11 mouse cellular contexts compared by ENCODE assay signal in the genomic region with DNA sequence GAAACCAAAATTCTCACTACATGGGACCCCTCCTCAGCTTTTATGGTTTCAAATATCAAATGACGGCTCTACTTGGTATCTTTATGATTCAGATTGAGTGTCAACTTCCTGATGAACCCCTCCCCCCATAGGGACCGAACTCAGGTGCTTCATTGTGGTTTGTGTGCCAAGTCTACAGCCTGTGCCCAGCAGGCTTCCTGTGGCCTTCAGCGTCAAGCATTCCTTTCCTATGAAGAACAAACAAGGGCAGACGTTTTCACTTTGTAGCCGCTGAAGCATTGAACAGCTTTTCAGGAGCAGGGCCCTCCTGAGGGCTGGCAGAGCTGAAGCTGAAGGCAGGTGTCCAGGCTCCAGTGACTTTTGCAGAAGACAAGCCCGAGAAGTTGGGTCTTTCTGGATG. TPM values are rescaled to one million over a fixed set of nuclear protein-coding genes. Genes with fewer than 3 reads are reported as not detected.
DNase-seq lines count a peak whose midpoint lies in the region; ATAC-seq and TF ChIP-seq lines count a peak whose summit lies in the region.
"Had no signal": no experiment of that assay in that cellular context is flagged by ENCODE, and none has a peak within 500 bp of the region (broad histone marks: within the 10 kb centered on the region; RNA-seq: fewer than 3 reads in every experiment).

No protein-coding gene starts in this region.

- peaks cover 13% of the 10 kb centered on the region for H3K4me1 ChIP-seq in hindbrain, postnatal 0 days (ENCODE audit: insufficient read depth, low read length)
- H3K4me1 ChIP-seq in hindbrain, embryonic 11.5 days (replicated peaks; ENCODE audit: control insufficient read depth, insufficient read depth, low read length) = no peaks in the 10 kb centered on the region
- peaks cover 5% of the 10 kb centered on the region; the same call in 1 of the 2 replicates for H3K4me1 ChIP-seq in lung, postnatal 0 days (ENCODE audit: insufficient read depth, low read depth, low read length)

- no peak for TF ChIP-seq CTCF in hindbrain, postnatal 0 days (IDR thresholded peaks at IDR 0.05; ENCODE audit: low read depth)
- TF ChIP-seq CTCF in lung, postnatal 0 days (IDR thresholded peaks at IDR 0.05) = no peak

- peaks cover 17% of the 10 kb centered on the region for H3K36me3 ChIP-seq in hindbrain, postnatal 0 days (ENCODE audit: insufficient read depth, low read length)
- peaks cover 3% of the 10 kb centered on the region; the same call in 1 of the 2 replicates for H3K36me3 ChIP-seq in hindbrain, embryonic 11.5 days (ENCODE audit: control insufficient read depth, insufficient read depth, low read length)
- H3K36me3 ChIP-seq in lung, postnatal 0 days (ENCODE audit: insufficient read depth, low read length) = peaks cover 21% of the 10 kb centered on the region; the same call in 1 of the 2 replicates

- H3K9ac ChIP-seq in hindbrain, postnatal 0 days (replicated peaks; ENCODE audit: low read length) = no peak overlapping the region
- H3K9ac ChIP-seq in hindbrain, embryonic 11.5 days (ENCODE audit: low read depth, low read length) = no peak overlapping the region
- no peak overlapping the region for H3K9ac ChIP-seq in lung, postnatal 0 days (replicated peaks; ENCODE audit: low read depth)
- H3K9ac ChIP-seq: hindbrain, embryonic 15.5 days; limb, embryonic 15.5 days had no signal

- H3K27ac ChIP-seq in hindbrain, postnatal 0 days = peak overlapping the region; percentile 51; the same call in 1 of the 2 replicates
- no peak overlapping the region for H3K27ac ChIP-seq in hindbrain, embryonic 11.5 days (ENCODE audit: low read depth, low read length)
- peak overlapping the region; percentile 59 for H3K27ac ChIP-seq in lung, postnatal 0 days (ENCODE audit: low read length)
- H3K27ac ChIP-seq: hindbrain, embryonic 15.5 days; limb, embryonic 15.5 days had no signal

- no peak overlapping the region for H3K4me2 ChIP-seq in hindbrain, postnatal 0 days (ENCODE audit: low read depth, low read length)
- H3K4me2 ChIP-seq in hindbrain, embryonic 11.5 days (replicated peaks; ENCODE audit: low read depth, low read length) = no peak overlapping the region
- H3K4me2 ChIP-seq in lung, postnatal 0 days (replicated peaks; ENCODE audit: low read depth, low read length) = peak overlapping the region; percentile 14
- H3K4me2 ChIP-seq: hindbrain, embryonic 15.5 days; limb, embryonic 15.5 days had no signal

- TF ChIP-seq EP300 in lung, postnatal 0 days (IDR thresholded peaks at IDR 0.05) = no peak

- H3K9me3 ChIP-seq in hindbrain, postnatal 0 days (ENCODE audit: low read length) = no peaks in the 10 kb centered on the region
- no peaks in the 10 kb centered on the region for H3K9me3 ChIP-seq in hindbrain, embryonic 11.5 days (ENCODE audit: control insufficient read depth, low read length)
- no peaks in the 10 kb centered on the region for H3K9me3 ChIP-seq in lung, postnatal 0 days (ENCODE audit: low read length)
- H3K9me3 ChIP-seq: hindbrain, embryonic 15.5 days; limb, embryonic 15.5 days had no signal

- 51% methylated on average over 6 of the region's 6 CpGs for WGBS in hindbrain, postnatal 0 days
- 60% methylated on average over 6 of the region's 6 CpGs for WGBS in hindbrain, embryonic 11.5 days
- 16% methylated on average over 6 of the region's 6 CpGs for WGBS in lung, postnatal 0 days

- H3K4me3 ChIP-seq in hindbrain, postnatal 0 days (ENCODE audit: low read length) = no peak overlapping the region
- no peak overlapping the region for H3K4me3 ChIP-seq in hindbrain, embryonic 11.5 days (ENCODE audit: low read depth, low read length)
- H3K4me3 ChIP-seq in lung, postnatal 0 days (ENCODE audit: low read depth, low read length) = no peak overlapping the region
- H3K4me3 ChIP-seq: hindbrain, embryonic 15.5 days; limb, embryonic 15.5 days had no signal

- ATAC-seq in hindbrain, postnatal 0 days = no peak
- no peak for ATAC-seq in hindbrain, embryonic 11.5 days (ENCODE audit: low FRiP score)
- ATAC-seq in CD4-positive, CD25-positive, alpha-beta regulatory T cell, adult 4 months = peak; percentile 41
- ATAC-seq in lung, postnatal 0 days = peak; percentile 69

- H3K27me3 ChIP-seq in hindbrain, postnatal 0 days (ENCODE audit: insufficient read depth, low read length) = no peaks in the 10 kb centered on the region
- H3K27me3 ChIP-seq in hindbrain, embryonic 11.5 days (ENCODE audit: control insufficient read depth, insufficient read depth, low read length) = no peaks in the 10 kb centered on the region
- no peaks in the 10 kb centered on the region for H3K27me3 ChIP-seq in lung, postnatal 0 days (replicated peaks; ENCODE audit: insufficient read depth, low read length)
- H3K27me3 ChIP-seq: hindbrain, embryonic 15.5 days; limb, embryonic 15.5 days had no signal

- DNase-seq in cerebellum, adult 9-11 months = peak; percentile 47
- DNase-seq in cerebellum, postnatal 4 days (ENCODE audit: low spot score in 2 of 2) = no peak
- DNase-seq in hindbrain, postnatal 0 days (ENCODE audit: low spot score) = no peak
- no peak for DNase-seq in hindbrain, embryonic 11.5 days (ENCODE audit: low spot score)
- DNase-seq in lung, postnatal 0 days (ENCODE audit: low spot score) = peak; percentile 76
- no peak for DNase-seq in urinary bladder, postnatal 36 days (ENCODE audit: low spot score in 2 of 2)
- DNase-seq in adipocyte (ENCODE audit: low spot score) = no peak
- DNase-seq: retina, postnatal 1 day had no signal

RNA-seq across cellular contexts. Expression of gene Mrps23, which starts 9.6 kb away (rescaled TPM):
- total RNA-seq in hindbrain, postnatal 0 days (2014; rRNA removed) = 29.0 and 48.7 TPM in 2 replicates
- 66.4 and 67.1 TPM in 2 replicates for polyA plus RNA-seq in hindbrain, postnatal 0 days (2015; fragmentation: Nextera tagmentation; extraction: Ambion mirVana)
- polyA plus RNA-seq in hindbrain, embryonic 11.5 days (2014; fragmentation: Nextera tagmentation; extraction: Ambion mirVana) = 83.2 and 84.5 TPM in 2 replicates
- polyA plus RNA-seq in CD4-positive, CD25-positive, alpha-beta regulatory T cell, adult 4 months (2017; shearing (Covaris generic)) = 100 to 1,000 TPM in 1 of 2 experiments, 10 to 100 TPM in 1; 79.7 to 103 TPM
- polyA plus RNA-seq in lung, postnatal 0 days (2015; fragmentation: Nextera tagmentation; extraction: Ambion mirVana) = 46.5 TPM in 2 replicates

Comparison
In these comparisons a context has a peak if more than half of its experiments do, and no peak if none do; other contexts are left out.
1. DNase-seq: peak in cerebellum, adult 9-11 months (single experiment) and lung, postnatal 0 days (single experiment); none in cerebellum, postnatal 4 days (0 of 2), hindbrain, postnatal 0 days (single experiment), hindbrain, embryonic 11.5 days (single experiment), urinary bladder, postnatal 36 days (0 of 2) and adipocyte (single experiment).
2. ATAC-seq: peak in CD4-positive, CD25-positive, alpha-beta regulatory T cell, adult 4 months (single experiment) and lung, postnatal 0 days (single experiment); none in hindbrain, postnatal 0 days (single experiment) and hindbrain, embryonic 11.5 days (single experiment).